Mouse (Mus musculus): ENCODE measurements at regions not wholly inside any gene's neighbourhood (a gene's known extent, or its start where the extent isn't known, plus 50 kb on each side); places are given as distances from the start of the nearest gene placed in this dataset.

- TF ChIP-seq CTCF (IDR thresholded peaks at IDR 0.05; ENCODE audit: borderline replicate concordance, control insufficient read depth, extremely low read depth, insufficient read depth, low read length, poor library complexity) (no peak), POLR2A (IDR thresholded peaks at IDR 0.05; ENCODE audit: control insufficient read depth, extremely low read depth, insufficient read depth, low read length, poor library complexity) (no peak)
Measured at GRCm38 (mm10) chr15:51286352-51286751, 2598.4 kb upstream of the Gm7489 start.

Measured in thymus, adult 2 months (tissue).